In the genomic region with DNA sequence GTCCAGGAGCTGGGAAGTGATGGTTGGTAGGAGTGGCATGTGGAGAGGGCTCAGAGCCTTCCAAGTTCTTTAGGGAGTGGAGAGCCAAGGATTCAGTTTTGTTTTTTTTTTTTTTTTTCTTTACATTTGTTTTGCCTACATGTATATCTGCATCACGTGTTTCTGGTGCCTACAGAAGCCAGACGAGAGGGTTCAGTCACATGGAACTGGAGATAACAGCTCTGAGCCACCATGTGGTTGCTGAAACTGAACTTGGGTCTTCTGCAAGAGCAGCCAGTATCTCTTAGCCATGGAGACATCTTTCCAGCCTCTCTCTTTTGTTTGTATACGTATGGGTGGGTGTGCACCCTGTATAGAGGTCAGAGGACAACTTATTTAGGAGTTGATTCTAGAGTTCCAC, we compare ENCODE assay signal across 29 mouse cellular contexts. TPM values are rescaled to one million over a fixed set of nuclear protein-coding genes. Genes with fewer than 3 reads are reported as not detected.
A peak's percentile ranks its signal among the peaks of the same experiment; 100 is the strongest.
DNase-seq lines count a peak whose midpoint lies in the region; ATAC-seq lines count a peak whose summit lies in the region.
"Had no signal": no experiment of that assay in that cellular context is flagged by ENCODE, and none has a peak within 500 bp of the region (broad histone marks: within the 10 kb centered on the region; RNA-seq: fewer than 3 reads in every experiment).

No protein-coding gene starts in this region.

- peaks cover 12% of the 10 kb centered on the region for H3K4me1 ChIP-seq in forebrain, embryonic 16.5 days (replicated peaks; ENCODE audit: control insufficient read depth, insufficient read depth, low read length)
- peaks cover 24% of the 10 kb centered on the region for H3K4me1 ChIP-seq in forebrain, embryonic 10.5 days
- no peaks in the 10 kb centered on the region; the same call in 1 of the 2 replicates for H3K4me1 ChIP-seq in midbrain, embryonic 11.5 days (ENCODE audit: control insufficient read depth, insufficient read depth, low read length)
- H3K4me1 ChIP-seq in midbrain, embryonic 10.5 days, result peaks cover 21% of the 10 kb centered on the region
- peaks cover 62% of the 10 kb centered on the region for H3K4me1 ChIP-seq in liver, embryonic 13.5 days (replicated peaks)

- no peaks in the 10 kb centered on the region for H3K9me3 ChIP-seq in forebrain, embryonic 16.5 days (ENCODE audit: control insufficient read depth, low read length)
- no peaks in the 10 kb centered on the region for H3K9me3 ChIP-seq in forebrain, embryonic 10.5 days
- no peaks in the 10 kb centered on the region for H3K9me3 ChIP-seq in midbrain, embryonic 11.5 days (ENCODE audit: control insufficient read depth, low read length)
- H3K9me3 ChIP-seq in midbrain, embryonic 10.5 days (replicated peaks), result no peaks in the 10 kb centered on the region
- H3K9me3 ChIP-seq in liver, embryonic 13.5 days (replicated peaks), result no peaks in the 10 kb centered on the region
- H3K9me3 ChIP-seq: embryonic facial prominence, embryonic 13.5 days; heart, embryonic 13.5 days; kidney, embryonic 15.5 days; limb, embryonic 13.5 days; neural tube, embryonic 12.5 days had no signal

- no peaks in the 10 kb centered on the region for H3K27me3 ChIP-seq in forebrain, embryonic 16.5 days (replicated peaks; ENCODE audit: control insufficient read depth, insufficient read depth, low read length)
- peaks cover 42% of the 10 kb centered on the region for H3K27me3 ChIP-seq in forebrain, embryonic 10.5 days (ENCODE audit: poor library complexity, severe bottlenecking)
- H3K27me3 ChIP-seq in midbrain, embryonic 11.5 days (ENCODE audit: control insufficient read depth, insufficient read depth, low read length), result peaks cover 15% of the 10 kb centered on the region
- H3K27me3 ChIP-seq in midbrain, embryonic 10.5 days (ENCODE audit: low read depth, poor library complexity, severe bottlenecking), result peaks cover 51% of the 10 kb centered on the region
- H3K27me3 ChIP-seq in liver, embryonic 13.5 days, result 0 out of 2 replicates have a peak, but pooled peaks cover 5% of the 10 kb centered on the region

- no peak for ATAC-seq in forebrain, embryonic 16.5 days
- ATAC-seq in midbrain, embryonic 11.5 days (ENCODE audit: low FRiP score), result no peak
- ATAC-seq in liver, embryonic 13.5 days (ENCODE audit: low read depth), result peak; percentile 7; the same call in 1 of the 2 replicates
- ATAC-seq in activated CD4-positive, CD25-positive, alpha-beta regulatory T cell, adult 4 months, result no peak
- ATAC-seq: midbrain, embryonic 16.5 days had no signal

- H3K27ac ChIP-seq in forebrain, embryonic 16.5 days (ENCODE audit: low read length), result peak overlapping the region; percentile 45
- no peak overlapping the region for H3K27ac ChIP-seq in forebrain, embryonic 10.5 days
- no peak overlapping the region for H3K27ac ChIP-seq in midbrain, embryonic 11.5 days (ENCODE audit: low read depth, low read length)
- no peak overlapping the region for H3K27ac ChIP-seq in midbrain, embryonic 10.5 days (replicated peaks)
- H3K27ac ChIP-seq in liver, embryonic 13.5 days, result 0 out of 2 replicates have a peak overlapping the region, but pooled peaks have one; percentile 26
- H3K27ac ChIP-seq: embryonic facial prominence, embryonic 13.5 days; gastrocnemius, adult 2 months; heart, adult 2 months; heart, embryonic 13.5 days; hindbrain, embryonic 14.5 days; kidney, embryonic 15.5 days; left cerebral cortex, adult 2 months; limb, embryonic 13.5 days; neural tube, embryonic 12.5 days; stomach, postnatal 0 days had no signal

- 74% methylated on average over 3 of the region's 3 CpGs for WGBS in forebrain, embryonic 16.5 days
- WGBS in forebrain, embryonic 10.5 days, result 80% methylated on average over 3 of the region's 3 CpGs
- WGBS in midbrain, embryonic 11.5 days, result 89% methylated on average over 3 of the region's 3 CpGs
- WGBS in midbrain, embryonic 10.5 days, result 94% methylated on average over 3 of the region's 3 CpGs
- 16% methylated on average over 3 of the region's 3 CpGs for WGBS in liver, embryonic 13.5 days (ENCODE audit: insufficient replicate concordance)

- H3K9ac ChIP-seq in forebrain, embryonic 16.5 days (replicated peaks; ENCODE audit: low read depth, low read length), result no peak overlapping the region
- no peak overlapping the region for H3K9ac ChIP-seq in midbrain, embryonic 11.5 days (ENCODE audit: low read length)
- H3K9ac ChIP-seq in liver, embryonic 13.5 days, result 0 out of 2 replicates have a peak overlapping the region, but pooled peaks have one; percentile 36
- H3K9ac ChIP-seq: embryonic facial prominence, embryonic 13.5 days; heart, embryonic 13.5 days; hindbrain, embryonic 14.5 days; kidney, embryonic 15.5 days; limb, embryonic 13.5 days; neural tube, embryonic 12.5 days had no signal

- no peak overlapping the region for H3K4me3 ChIP-seq in forebrain, embryonic 16.5 days (replicated peaks; ENCODE audit: low read length)
- no peak overlapping the region for H3K4me3 ChIP-seq in forebrain, embryonic 10.5 days
- H3K4me3 ChIP-seq in midbrain, embryonic 11.5 days (ENCODE audit: low read depth, low read length), result no peak overlapping the region
- no peak overlapping the region for H3K4me3 ChIP-seq in midbrain, embryonic 10.5 days
- no peak overlapping the region for H3K4me3 ChIP-seq in liver, embryonic 13.5 days (replicated peaks)
- H3K4me3 ChIP-seq: embryonic facial prominence, embryonic 13.5 days; gastrocnemius, adult 2 months; heart, adult 2 months; heart, embryonic 13.5 days; kidney, embryonic 15.5 days; left cerebral cortex, adult 2 months; limb, embryonic 13.5 days; neural tube, embryonic 12.5 days had no signal

- no peak for DNase-seq in forebrain, embryonic 10.5 days (ENCODE audit: extremely low spot score, low spot score)
- peak; percentile 17 for DNase-seq in midbrain, embryonic 11.5 days (ENCODE audit: low spot score, missing footprints)
- DNase-seq in midbrain, embryonic 10.5 days (ENCODE audit: low spot score), result no peak
- peak; percentile 43 for DNase-seq in liver, embryonic 13.5 days
- no peak for DNase-seq in left cerebral cortex, adult 11 months (ENCODE audit: low spot score)
- DNase-seq in adrenal gland, adult 8-10 months, result no peak
- DNase-seq: adrenal gland, adult 2 months; cerebellum, adult 11-12 months; gastrocnemius, postnatal 36 days; heart, adult 2 months; heart, postnatal 14 days; kidney, adult 18-20 months; kidney, postnatal 25 days; lung, postnatal 4 days; right cerebral cortex, adult 18-20 months; thymus, adult 18-20 months; thymus, postnatal 25 days had no signal

- H3K4me2 ChIP-seq in forebrain, embryonic 16.5 days (ENCODE audit: low read length), result no peak overlapping the region
- H3K4me2 ChIP-seq in midbrain, embryonic 11.5 days, result no peak overlapping the region
- no peak overlapping the region for H3K4me2 ChIP-seq in liver, embryonic 13.5 days
- H3K4me2 ChIP-seq: embryonic facial prominence, embryonic 13.5 days; heart, embryonic 13.5 days; hindbrain, embryonic 14.5 days; kidney, embryonic 15.5 days; limb, embryonic 13.5 days; neural tube, embryonic 12.5 days had no signal

- H3K36me3 ChIP-seq in forebrain, embryonic 16.5 days (ENCODE audit: control insufficient read depth, insufficient read depth), result peaks cover 18% of the 10 kb centered on the region
- peaks cover 53% of the 10 kb centered on the region for H3K36me3 ChIP-seq in forebrain, embryonic 10.5 days (replicated peaks)
- H3K36me3 ChIP-seq in midbrain, embryonic 11.5 days (ENCODE audit: control insufficient read depth, insufficient read depth, low read length), result peaks cover 6% of the 10 kb centered on the region; the same call in 1 of the 2 replicates
- H3K36me3 ChIP-seq in midbrain, embryonic 10.5 days, result peaks cover 57% of the 10 kb centered on the region
- peaks cover 57% of the 10 kb centered on the region for H3K36me3 ChIP-seq in liver, embryonic 13.5 days

RNA-seq across cellular contexts. Expression of a gene that starts 14.8 kb away (rescaled TPM):
- 81.1 and 85.5 TPM in 2 replicates for polyA plus RNA-seq in forebrain, embryonic 16.5 days (2015; fragmentation: Nextera tagmentation; extraction: Ambion mirVana)
- 75.7 and 77.5 TPM in 2 replicates for polyA plus RNA-seq in forebrain, embryonic 10.5 days (2016; fragmentation: Nextera tagmentation; extraction: Ambion mirVana)
- 76.0 and 76.5 TPM in 2 replicates for polyA plus RNA-seq in midbrain, embryonic 11.5 days (2014; fragmentation: Nextera tagmentation; extraction: Ambion mirVana)
- 77.1 and 80.6 TPM in 2 replicates for polyA plus RNA-seq in midbrain, embryonic 10.5 days (2016; fragmentation: Nextera tagmentation; extraction: Ambion mirVana)
- 65.4 and 77.9 TPM in 2 replicates for polyA plus RNA-seq in liver, embryonic 13.5 days (2015; fragmentation: Nextera tagmentation; extraction: Ambion mirVana)
- 10 to 100 TPM; 35.0 to 43.4 (median 38.6) TPM for total RNA-seq in adrenal gland, adult 8-10 months (2022)
- 10 to 100 TPM; 68.7 to 68.8 TPM for polyA plus RNA-seq in activated CD4-positive, CD25-positive, alpha-beta regulatory T cell, adult 4 months (2017; shearing (Covaris generic))

RNA-seq across cellular contexts. Expression of a gene that starts 32.1 kb away (rescaled TPM):
- polyA plus RNA-seq in forebrain, embryonic 16.5 days (2015; fragmentation: Nextera tagmentation; extraction: Ambion mirVana), result 0.85 and 1.4 TPM in 2 replicates
- polyA plus RNA-seq in forebrain, embryonic 10.5 days (2016; fragmentation: Nextera tagmentation; extraction: Ambion mirVana), result 0.43 and 0.84 TPM in 2 replicates
- polyA plus RNA-seq in midbrain, embryonic 11.5 days (2014; fragmentation: Nextera tagmentation; extraction: Ambion mirVana), result 0.46 and 0.99 TPM in 2 replicates
- polyA plus RNA-seq in midbrain, embryonic 10.5 days (2016; fragmentation: Nextera tagmentation; extraction: Ambion mirVana), result 0.62 and 0.63 TPM in 2 replicates
- 6.8 and 8.6 TPM in 2 replicates for polyA plus RNA-seq in liver, embryonic 13.5 days (2015; fragmentation: Nextera tagmentation; extraction: Ambion mirVana)
- total RNA-seq in adrenal gland, adult 8-10 months (2022), result 10 to 100 TPM in 2 of 4 experiments, 1 to 10 TPM in 2; 5.1 to 12.2 (median 8.2) TPM
- polyA plus RNA-seq in activated CD4-positive, CD25-positive, alpha-beta regulatory T cell, adult 4 months (2017; shearing (Covaris generic)), result 10 to 100 TPM; 26.7 to 31.2 TPM

RNA-seq across cellular contexts. Expression of a gene that starts 53.2 kb away (rescaled TPM):
- polyA plus RNA-seq in forebrain, embryonic 16.5 days (2015; fragmentation: Nextera tagmentation; extraction: Ambion mirVana), result 105 and 114 TPM in 2 replicates
- 424 and 464 TPM in 2 replicates for polyA plus RNA-seq in forebrain, embryonic 10.5 days (2016; fragmentation: Nextera tagmentation; extraction: Ambion mirVana)
- polyA plus RNA-seq in midbrain, embryonic 11.5 days (2014; fragmentation: Nextera tagmentation; extraction: Ambion mirVana), result 285 and 311 TPM in 2 replicates
- polyA plus RNA-seq in midbrain, embryonic 10.5 days (2016; fragmentation: Nextera tagmentation; extraction: Ambion mirVana), result 345 and 414 TPM in 2 replicates
- 555 and 600 TPM in 2 replicates for polyA plus RNA-seq in liver, embryonic 13.5 days (2015; fragmentation: Nextera tagmentation; extraction: Ambion mirVana)
- total RNA-seq in adrenal gland, adult 8-10 months (2022), result 100 to 1,000 TPM; 104 to 129 (median 117) TPM
- 10 to 100 TPM; 55.1 to 55.3 TPM for polyA plus RNA-seq in activated CD4-positive, CD25-positive, alpha-beta regulatory T cell, adult 4 months (2017; shearing (Covaris generic))

Comparison
In these comparisons a context has a peak if more than half of its experiments do, and no peak if none do; other contexts are left out.
1. H3K27ac ChIP-seq: peak in forebrain, embryonic 16.5 days (single experiment) and liver, embryonic 13.5 days (single experiment); none in forebrain, embryonic 10.5 days (single experiment), midbrain, embryonic 11.5 days (single experiment) and midbrain, embryonic 10.5 days (single experiment).
2. DNase-seq: peak in midbrain, embryonic 11.5 days (single experiment) and liver, embryonic 13.5 days (single experiment); none in forebrain, embryonic 10.5 days (single experiment), midbrain, embryonic 10.5 days (single experiment), left cerebral cortex, adult 11 months (single experiment) and adrenal gland, adult 8-10 months (single experiment).